Mouse (Mus musculus): ENCODE results near the gene Lztr1.

- TF ChIP-seq POLR2A (IDR thresholded peaks at IDR 0.05; ENCODE audit: borderline replicate concordance, insufficient read depth, low read length), result peak; percentile 38; the same call in 1 of the 2 replicates
- no peak for TF ChIP-seq CTCF (IDR thresholded peaks at IDR 0.05; ENCODE audit: borderline replicate concordance, insufficient read depth, low read depth, low read length)
Measured at GRCm38 (mm10) chr16:17489469-17490111, 18.9 kb upstream of the Lztr1 start, which contains the start of gene Aifm3.

Measured in cerebellum, adult 2 months (tissue).